Mouse (Mus musculus): ENCODE data around the gene Erc1. TPM values are rescaled to one million over a fixed set of nuclear protein-coding genes. Genes with fewer than 3 reads are reported as not detected.

The Erc1 gene
- total RNA-seq, 2 experiments from 2014 or later = 18.0 to 18.7 TPM

DNA sequence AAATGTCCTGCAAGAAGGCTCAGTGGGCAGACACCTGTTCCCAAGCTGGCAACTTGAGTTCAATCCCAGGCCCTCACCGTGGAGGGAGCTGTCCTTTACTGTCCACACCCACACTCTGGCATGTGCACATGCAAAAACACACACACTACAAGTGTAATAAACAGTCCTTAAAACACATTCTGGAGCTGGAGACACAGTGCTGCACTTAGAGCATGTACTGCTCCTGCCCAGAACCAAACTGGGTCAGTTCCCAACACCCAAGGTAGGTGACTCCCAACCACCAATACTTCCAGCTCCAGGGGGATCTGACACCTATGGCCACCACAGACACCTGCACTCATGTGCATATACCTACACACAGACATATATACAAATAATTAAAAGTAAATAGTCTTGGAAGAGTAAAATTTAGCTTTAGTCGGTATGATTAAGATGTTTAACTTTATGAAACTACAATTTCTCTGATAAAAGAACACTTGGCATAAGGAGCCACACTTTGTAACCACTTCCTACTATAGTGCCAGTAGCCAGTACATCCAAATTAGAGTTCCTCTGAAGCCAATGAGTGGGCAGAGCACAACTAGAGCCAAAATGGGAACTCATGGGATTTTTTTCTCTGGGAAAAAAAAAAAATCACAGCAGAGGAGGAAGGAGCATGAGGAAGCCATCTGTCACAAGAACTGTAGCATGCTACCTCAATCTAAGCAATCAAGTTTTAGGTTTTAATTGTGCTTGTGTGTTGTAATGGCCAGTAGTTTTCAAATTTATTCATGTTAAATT is 39.1 kb downstream of the Erc1 start:
- DNase-seq (ENCODE audit: low spot score in 2 of 2) = no peak

DNA sequence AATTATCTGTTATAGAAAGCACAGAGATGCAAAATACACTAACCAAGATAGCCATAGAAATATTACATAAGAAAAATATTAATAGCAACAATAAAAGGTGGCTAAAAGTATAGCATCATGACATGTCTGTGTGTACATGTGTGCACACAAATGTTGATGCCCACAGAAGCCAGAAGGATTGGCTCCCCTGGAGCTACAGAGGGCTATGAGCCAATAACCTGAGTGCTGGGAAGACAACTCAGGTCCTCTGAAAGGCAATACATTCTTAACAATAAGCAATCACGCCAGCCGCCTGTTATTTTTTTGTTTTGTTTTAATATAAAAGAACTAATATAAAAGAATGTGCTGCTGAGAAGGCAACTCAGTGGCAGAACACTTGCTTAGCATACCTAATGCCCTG is 44.7 kb downstream of the Erc1 start:
- no peak for DNase-seq (ENCODE audit: low spot score in 2 of 2)

DNA sequence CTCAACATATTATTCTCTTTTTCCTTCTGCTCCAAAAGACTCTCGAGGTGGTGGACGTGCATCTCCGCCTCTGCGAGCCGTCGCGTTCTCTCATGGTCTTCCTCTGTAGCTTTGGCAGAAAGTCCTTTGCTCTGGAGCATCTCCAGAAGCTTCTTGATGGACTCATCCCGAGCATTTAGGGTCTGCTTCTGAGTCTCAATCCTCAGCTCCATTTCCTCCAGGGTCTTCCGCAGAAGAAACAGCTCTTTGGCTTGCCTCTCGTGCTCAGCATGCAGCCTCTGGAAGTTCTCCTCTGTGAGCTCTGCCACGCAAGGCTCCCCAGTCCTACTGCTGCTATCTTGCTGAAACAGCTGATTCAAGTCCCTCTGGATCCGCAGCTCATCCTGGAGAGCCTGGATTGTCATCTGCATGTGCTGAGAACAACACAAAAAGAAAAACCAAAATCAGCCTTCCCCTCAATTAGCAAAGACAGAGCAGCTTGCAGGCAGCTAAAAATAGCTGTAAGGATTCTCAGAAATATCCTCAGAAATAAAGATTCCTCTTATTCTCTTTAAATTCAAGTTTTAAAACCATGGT is 51.0 kb downstream of the Erc1 start:
- DNase-seq (ENCODE audit: low spot score in 2 of 2) = no peak

GRCm38 (mm10) chr6:119796291-119796690 is 51.7 kb downstream of the Erc1 start:
- no peak for DNase-seq (ENCODE audit: low spot score in 2 of 2)

DNA sequence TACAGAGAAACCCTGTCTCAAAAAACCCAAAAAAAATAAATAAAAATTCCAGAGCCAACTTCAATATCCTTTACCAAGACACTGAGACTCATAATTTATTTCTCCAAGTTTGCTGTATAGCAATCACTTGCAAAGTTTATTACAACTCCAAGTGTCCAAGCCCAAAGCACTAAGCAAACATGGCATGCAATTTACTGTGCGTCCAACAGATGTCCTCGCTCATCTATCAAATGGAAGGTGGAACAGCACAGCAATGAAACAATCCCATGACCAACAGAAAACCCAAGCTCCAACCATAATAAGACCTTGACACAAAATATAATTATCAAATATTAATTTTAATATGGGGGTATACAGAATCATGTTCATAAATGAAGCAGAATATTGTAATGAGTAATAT is 55.4 kb downstream of the Erc1 start:
- peak; percentile 38 to 65 for DNase-seq (ENCODE audit: low spot score in 2 of 2)

DNA sequence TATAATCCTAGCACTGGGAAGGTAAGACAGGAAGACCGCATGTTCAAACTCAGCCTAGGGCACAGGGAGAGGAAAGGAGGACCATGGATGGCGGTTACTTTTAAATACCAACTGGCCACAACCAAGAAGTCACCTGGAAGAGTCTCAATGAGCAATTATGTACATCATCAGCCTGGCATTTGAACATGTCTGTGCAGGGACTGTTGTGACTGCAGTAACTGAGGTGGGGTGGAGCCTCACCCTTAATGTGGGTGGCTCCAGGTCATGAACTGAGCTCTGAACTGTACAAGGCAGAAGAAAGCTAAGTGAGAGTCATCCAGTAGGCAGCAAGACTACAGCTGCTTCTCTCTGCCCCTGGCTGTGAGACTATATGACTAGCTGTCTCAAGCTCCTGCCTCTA is 65.6 kb downstream of the Erc1 start:
- DNase-seq (ENCODE audit: low spot score in 2 of 2) = no peak

GRCm38 (mm10) chr6:119781109-119781508 is 66.9 kb downstream of the Erc1 start:
- DNase-seq (ENCODE audit: low spot score in 2 of 2) = no peak

GRCm38 (mm10) chr6:119768778-119769177 is 79.2 kb downstream of the Erc1 start:
- no peak for DNase-seq (ENCODE audit: low spot score in 2 of 2)

DNA sequence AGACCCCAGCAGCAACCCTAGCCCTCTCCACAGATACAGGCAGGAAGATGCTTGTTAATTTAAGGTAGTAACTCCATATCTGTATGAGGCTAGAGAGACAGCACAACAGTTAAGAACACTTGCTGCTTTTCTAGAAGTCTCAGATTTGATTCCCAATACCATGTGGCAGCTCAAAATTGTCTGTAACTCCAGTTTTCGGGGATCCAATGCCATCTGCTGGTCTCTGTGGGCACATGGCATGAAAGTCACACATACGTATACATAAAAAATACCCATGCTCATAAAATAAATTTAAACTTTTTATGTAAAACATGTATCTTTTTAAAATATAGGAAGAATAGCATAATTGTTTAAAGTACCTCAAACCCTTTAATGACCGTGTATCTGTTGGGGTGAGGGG is 83.6 kb downstream of the Erc1 start:
- no peak for DNase-seq (ENCODE audit: low spot score in 2 of 2)

- DNase-seq (ENCODE audit: low spot score in 2 of 2) = no peak
Measured at GRCm38 (mm10) chr6:119759866-119760265, 88.1 kb downstream of the Erc1 start.

- DNase-seq (ENCODE audit: low spot score in 2 of 2) = no peak
Measured at GRCm38 (mm10) chr6:119758490-119758889, 89.5 kb downstream of the Erc1 start.

- DNase-seq (ENCODE audit: low spot score in 2 of 2) = no peak
Measured at GRCm38 (mm10) chr6:119757796-119758195, 90.2 kb downstream of the Erc1 start.

DNA sequence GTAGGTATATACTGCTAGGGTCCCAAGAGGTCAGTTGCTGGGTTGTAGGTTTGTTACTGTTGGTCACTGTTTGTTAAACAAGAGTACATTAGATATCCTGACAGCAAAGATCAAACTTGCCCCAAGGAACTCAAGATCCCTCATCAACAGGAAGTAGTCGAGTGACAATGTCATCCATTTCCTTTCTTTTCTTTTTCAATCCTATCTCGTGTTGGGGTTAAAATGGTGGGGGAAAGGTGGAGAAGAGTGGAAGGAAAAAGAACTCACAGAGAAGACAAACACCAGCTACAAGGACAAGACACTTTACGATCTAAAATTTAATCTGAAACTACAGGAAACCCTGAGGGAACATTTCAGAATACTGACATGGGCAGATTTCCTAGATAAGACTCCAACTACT is 92.1 kb downstream of the Erc1 start:
- DNase-seq (ENCODE audit: low spot score in 2 of 2) = no peak

DNA sequence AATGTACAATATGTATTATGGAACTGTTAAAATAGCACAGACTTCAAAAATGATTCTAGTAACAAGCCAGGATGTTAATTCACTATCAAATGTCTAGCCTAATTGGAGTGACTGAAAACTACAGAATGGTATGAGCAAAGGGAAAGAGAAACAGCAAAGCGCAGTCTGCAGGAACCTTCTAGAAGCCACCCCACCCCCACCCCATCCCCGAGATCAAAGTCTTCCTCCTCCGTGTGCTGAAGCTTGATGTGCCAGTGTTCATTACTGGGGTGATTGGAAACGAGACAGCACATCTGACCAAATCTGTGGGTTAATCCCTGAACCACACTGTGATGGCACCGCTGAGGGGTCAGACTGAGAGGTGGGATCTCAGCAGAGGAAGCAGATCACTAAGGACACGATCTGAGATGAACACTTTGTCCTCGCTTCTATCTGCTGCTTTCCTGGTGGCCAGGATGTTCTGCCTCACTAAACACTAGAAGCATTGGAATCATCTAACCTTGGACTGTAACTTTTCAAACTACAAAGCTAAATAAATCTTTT is 98.8 kb downstream of the Erc1 start:
- DNase-seq (ENCODE audit: low spot score in 2 of 2) = no peak

- no peak for DNase-seq (ENCODE audit: low spot score in 2 of 2)
Measured at GRCm38 (mm10) chr6:119741861-119742260, 106.1 kb downstream of the Erc1 start.

DNA sequence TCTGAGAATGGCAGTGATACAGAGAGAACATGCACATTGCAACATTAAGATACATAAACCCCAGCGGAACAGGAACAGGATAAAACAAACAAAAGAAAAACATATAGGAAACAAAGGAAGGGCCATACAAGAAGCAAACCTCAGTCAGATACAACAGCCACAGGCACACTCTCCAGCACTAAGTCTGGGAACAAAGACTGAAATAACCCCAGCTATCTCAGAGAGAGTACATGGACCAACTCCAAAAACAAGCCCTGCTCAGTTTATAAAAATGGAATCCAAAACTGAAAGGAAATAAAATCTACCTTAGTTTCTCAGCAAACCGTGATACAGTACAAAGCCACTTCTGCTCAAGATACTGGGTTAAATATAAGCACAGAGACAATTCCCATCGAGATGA is 107.4 kb downstream of the Erc1 start:
- no peak for DNase-seq (ENCODE audit: low spot score in 2 of 2)

DNA sequence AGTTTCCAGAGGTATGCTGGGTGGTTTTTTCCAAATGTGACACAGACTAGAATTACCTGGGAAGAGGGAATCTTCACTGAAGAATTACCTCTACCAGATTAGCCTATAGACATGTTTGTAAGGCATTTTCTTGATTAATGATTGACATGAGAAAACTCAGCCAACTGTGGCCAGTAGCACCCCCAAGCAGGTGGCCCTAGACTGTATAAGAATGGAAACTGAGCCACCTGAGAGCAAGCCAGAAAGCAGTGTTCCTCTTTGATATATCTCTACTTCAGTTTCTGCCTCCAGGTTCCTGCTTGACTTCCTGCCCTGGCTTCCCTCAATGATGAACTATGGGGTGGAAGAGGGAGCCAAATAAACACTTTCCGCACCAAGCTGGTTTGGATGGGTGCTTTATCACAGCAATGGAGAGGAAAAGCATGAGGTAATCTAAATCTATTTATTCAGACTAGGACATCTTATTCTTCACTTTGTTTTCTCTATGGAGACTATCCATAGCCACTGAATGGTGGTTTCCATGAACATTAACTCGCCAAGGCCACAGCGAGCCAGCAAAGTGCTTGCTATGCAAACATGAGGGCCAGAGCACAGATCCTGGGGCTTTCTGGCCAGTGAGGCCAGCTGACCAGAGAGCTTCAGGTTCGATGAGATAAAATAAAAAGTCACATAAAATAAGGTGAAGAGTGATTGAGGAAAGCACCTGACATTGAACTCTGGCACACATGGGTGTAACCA is 109.2 kb downstream of the Erc1 start:
- DNase-seq (ENCODE audit: low spot score in 2 of 2) = no peak

GRCm38 (mm10) chr6:119737716-119738115 is 110.3 kb downstream of the Erc1 start:
- no peak for DNase-seq (ENCODE audit: low spot score in 2 of 2)

DNA sequence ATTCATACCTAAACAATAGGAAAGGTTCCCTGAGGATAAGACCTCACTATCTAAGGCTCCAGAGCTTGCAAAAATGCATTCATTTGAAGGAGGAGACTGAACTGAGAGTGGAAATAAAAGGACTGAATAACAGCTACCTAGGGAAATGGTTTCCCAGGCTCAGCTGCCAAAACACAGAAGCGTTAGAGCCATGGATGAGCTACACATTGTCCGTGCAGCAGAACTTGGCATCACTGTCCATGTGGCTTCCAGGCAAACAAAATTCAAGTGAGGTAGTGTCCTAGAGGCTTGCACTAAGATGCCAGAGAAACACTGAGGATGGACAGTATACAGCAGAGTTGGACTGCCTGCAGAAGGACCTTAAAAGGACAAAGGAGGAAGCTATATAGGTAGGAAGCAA is 112.0 kb downstream of the Erc1 start:
- DNase-seq (ENCODE audit: low spot score in 2 of 2) = no peak

DNA sequence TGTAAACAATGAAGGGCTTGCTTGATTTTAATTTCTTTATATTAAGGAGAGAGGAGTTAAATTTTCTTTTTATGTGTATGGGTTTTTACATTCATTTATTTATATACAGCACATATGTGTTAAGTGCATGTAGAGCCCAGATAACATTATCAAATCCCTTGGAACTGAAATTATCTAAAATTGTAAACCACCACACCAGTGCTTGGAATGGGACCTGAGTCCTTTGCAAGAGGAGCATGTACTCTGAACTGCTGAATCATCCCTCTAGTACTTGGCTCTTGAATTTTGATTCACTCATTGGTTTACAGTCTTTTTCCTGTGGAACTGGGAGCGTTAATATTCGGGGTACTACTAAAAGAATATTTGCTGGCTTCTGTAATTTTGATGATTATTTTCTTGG is 116.8 kb downstream of the Erc1 start:
- no peak for DNase-seq (ENCODE audit: low spot score in 2 of 2)

GRCm38 (mm10) chr6:119715234-119715633 is 132.7 kb downstream of the Erc1 start:
- no peak for DNase-seq (ENCODE audit: low spot score in 2 of 2)

DNA sequence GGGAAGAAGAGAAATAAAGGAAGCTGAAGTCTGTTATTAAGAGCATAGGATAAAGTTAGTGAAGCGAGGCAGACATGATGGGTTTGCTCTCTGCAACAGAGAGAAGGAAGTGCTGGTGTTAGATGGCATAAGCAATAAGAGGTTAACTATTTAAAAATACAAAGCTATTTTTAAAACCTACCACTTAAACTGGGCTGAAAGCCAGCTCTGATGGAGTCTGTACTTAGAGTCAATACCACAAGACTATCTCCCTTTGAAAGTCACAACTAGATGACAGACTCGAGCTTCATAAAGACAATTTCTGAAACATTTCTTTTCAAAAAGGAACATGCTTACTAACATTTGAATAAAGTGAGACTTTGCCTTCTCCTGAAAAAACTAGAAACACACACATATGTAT is 134.0 kb downstream of the Erc1 start:
- no peak for DNase-seq (ENCODE audit: low spot score in 2 of 2)
